Mouse (Mus musculus) limb, embryonic 15.5 days (tissue): Measurements from ENCODE around the gene Dclre1b. TPM values are rescaled to one million over a fixed set of nuclear protein-coding genes. Genes with fewer than 3 reads are reported as not detected.

Source experiments
- ATAC-seq: fragments of 200-750 bp; cut with Nextera tagmentation; 2 replicates; pipeline ENCODE4 v1.8.0; 2017; ENCODE audit warnings: low read depth, moderate TSS enrichment; ENCODE audit not compliant: insufficient number of reproducible peaks, low FRiP score, low TSS enrichment
- H3K27ac ChIP-seq: fragments of 300-500 bp; sonication (generic); 2 replicates; pipeline ENCODE4 v1.5.1; 2015; ENCODE audit warnings: moderate library complexity, mild to moderate bottlenecking, inconsistent platforms
- H3K27me3 ChIP-seq: fragments of 300-500 bp; sonication (generic); 2 replicates; pipeline ENCODE4 v1.6.1; 2015; ENCODE audit warnings: inconsistent platforms
- H3K36me3 ChIP-seq: fragments of 300-500 bp; sonication (generic); 2 replicates; pipeline ENCODE4 v1.6.1; 2015; ENCODE audit warnings: inconsistent platforms
- H3K4me1 ChIP-seq: fragments of 300-500 bp; sonication (generic); 2 replicates; pipeline ENCODE4 v1.6.1; 2015; ENCODE audit warnings: inconsistent platforms
- H3K4me2 ChIP-seq: fragments of 300-500 bp; sonication (generic); 2 replicates; pipeline ENCODE4 v1.6.1; 2015; ENCODE audit warnings: mild to moderate bottlenecking, inconsistent platforms
- H3K4me3 ChIP-seq: fragments of 300-500 bp; sonication (generic); 2 replicates; pipeline ENCODE4 v1.5.1; 2015; ENCODE audit warnings: mild to moderate bottlenecking, inconsistent platforms
- H3K9ac ChIP-seq: fragments of 300-500 bp; sonication (generic); 2 replicates; pipeline ENCODE4 v1.6.1; 2015; ENCODE audit warnings: inconsistent platforms
- H3K9me3 ChIP-seq: fragments of 300-500 bp; sonication (generic); 2 replicates; pipeline ENCODE4 v1.6.1; 2016; ENCODE audit warnings: inconsistent platforms
- WGBS: fragments of 180-500 bp; shearing (Covaris S2); methylation state at CpG from one replicate; pipeline ENCODE4 v1.1.7; 2015; 5-methylcytosine and 5-hydroxymethylcytosine counted together
- polyA plus RNA-seq: library from polyadenylated mRNA; unstranded; fragments of >200 nt; fragmentation: Nextera tagmentation; extraction: Ambion mirVana; gene quantifications from 2 replicates; pipeline ENCODE4 v1.2.1, GENCODE M21; 2015

The Dclre1b gene
- polyA plus RNA-seq, 1 experiment from 2014 or later: 23.2 TPM

DNA sequence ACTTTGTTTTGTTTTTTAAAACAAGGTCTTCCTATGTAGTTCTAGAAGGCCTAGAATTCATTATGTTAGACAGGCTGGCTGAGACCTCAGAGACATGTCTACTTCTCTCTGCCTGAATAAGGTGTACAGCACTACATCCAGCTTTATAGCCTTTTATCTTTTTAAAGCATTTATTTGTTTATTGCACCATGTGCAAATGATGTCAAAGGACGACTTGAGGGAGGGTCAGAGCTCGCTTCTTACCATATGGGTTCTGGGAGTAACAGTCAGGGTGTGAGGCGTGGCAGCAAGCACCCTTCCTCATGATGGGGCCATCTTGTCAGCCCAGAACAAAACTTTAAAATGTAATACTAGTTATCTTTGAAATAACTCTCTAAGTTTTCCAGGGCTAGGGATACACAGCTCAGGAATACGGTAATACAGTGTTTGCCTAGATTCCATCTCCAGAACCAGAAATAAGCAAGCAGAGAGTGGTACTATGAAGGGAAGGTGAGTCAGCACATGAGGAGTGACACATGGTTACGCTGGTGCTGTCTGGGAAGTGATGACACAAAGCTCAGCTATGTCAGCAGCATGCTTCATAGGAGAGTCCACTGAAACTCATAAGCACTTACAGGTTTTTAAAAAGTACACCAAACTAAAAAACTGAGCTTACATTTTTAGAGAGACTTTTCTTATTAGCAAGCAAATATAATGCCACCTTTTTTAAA, 49.8 kb downstream of the Dclre1b start:
- ATAC-seq: no peak
- 79% methylated on average over 5 of the region's 5 CpGs for WGBS
- peaks cover 67% of the 10 kb centered on the region for H3K36me3 ChIP-seq

GRCm38 (mm10) chr3:103758456-103758855, 50.8 kb downstream of the Dclre1b start:
- Histone ChIP-seq H3K4me2 (no peak overlapping the region), H3K27me3 (no peaks in the 10 kb centered on the region)

More for the DNA sequence above, 49.8 kb downstream of the Dclre1b start:
- H3K4me3 ChIP-seq: no peak overlapping the region
- no peaks in the 10 kb centered on the region for H3K27me3 ChIP-seq
- H3K4me1 ChIP-seq: no peaks in the 10 kb centered on the region
- no peak overlapping the region for H3K27ac ChIP-seq
- no peak overlapping the region for H3K4me2 ChIP-seq
- H3K9ac ChIP-seq: no peak overlapping the region
- H3K9me3 ChIP-seq: no peaks in the 10 kb centered on the region

DNA sequence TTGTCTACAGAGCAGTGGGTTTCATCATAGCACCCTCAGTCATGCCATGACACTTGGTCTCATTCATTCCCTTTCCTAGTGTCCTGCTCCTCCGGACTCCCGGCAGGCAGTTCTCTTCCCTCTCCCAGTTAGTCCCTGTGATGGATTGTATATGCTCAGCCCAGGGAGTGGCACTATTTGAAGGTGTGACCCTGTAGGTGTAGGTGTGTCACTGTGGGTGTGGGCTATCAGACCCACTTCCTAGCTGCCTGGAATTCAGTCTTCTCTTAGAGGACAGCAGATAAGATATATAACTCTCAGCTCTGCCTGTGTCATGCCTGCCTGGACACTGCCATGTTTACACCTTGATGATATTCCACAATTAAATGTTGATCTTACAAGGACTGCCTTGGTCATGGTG, 52.3 kb downstream of the Dclre1b start:
- WGBS: 94% methylated on average over 2 of the region's 2 CpGs

More at GRCm38 (mm10) chr3:103758456-103758855, 50.8 kb downstream of the Dclre1b start:
- no peak overlapping the region for H3K27ac ChIP-seq
- ATAC-seq: no peak
- H3K4me3 ChIP-seq: no peak overlapping the region
- WGBS: 78% methylated on average over 7 of the region's 7 CpGs
- no peak overlapping the region for H3K9ac ChIP-seq
- H3K4me1 ChIP-seq: no peaks in the 10 kb centered on the region
- peaks cover 69% of the 10 kb centered on the region for H3K36me3 ChIP-seq
- H3K9me3 ChIP-seq: no peaks in the 10 kb centered on the region

DNA sequence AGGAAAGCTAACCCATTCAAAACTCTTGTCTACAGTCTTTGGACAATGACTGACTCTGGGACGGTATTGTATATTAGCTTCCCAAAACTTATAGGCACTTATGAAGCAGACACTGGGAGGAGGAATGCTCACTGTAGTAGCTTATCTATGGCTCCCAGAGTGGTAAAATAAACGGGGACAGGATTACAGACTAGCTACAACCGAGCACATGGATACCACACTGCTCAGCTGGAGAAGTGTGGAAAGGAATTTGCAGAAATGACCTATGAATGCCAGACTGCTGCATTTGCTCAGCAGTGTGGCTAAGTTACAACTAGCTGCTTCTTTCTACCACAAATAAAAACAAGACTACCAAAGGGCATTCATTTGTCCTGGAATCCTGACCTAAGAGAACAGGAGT, 53.9 kb downstream of the Dclre1b start:
- no peak overlapping the region for H3K4me2 ChIP-seq
- no peak for ATAC-seq
- H3K9me3 ChIP-seq: no peaks in the 10 kb centered on the region
- no peak overlapping the region for H3K9ac ChIP-seq
- H3K27me3 ChIP-seq: no peaks in the 10 kb centered on the region
- no peaks in the 10 kb centered on the region for H3K4me1 ChIP-seq
- H3K4me3 ChIP-seq: no peak overlapping the region
- WGBS: 81% methylated on average over 3 of the region's 3 CpGs
- peaks cover 63% of the 10 kb centered on the region for H3K36me3 ChIP-seq
- no peak overlapping the region for H3K27ac ChIP-seq

More for the DNA sequence above, 52.3 kb downstream of the Dclre1b start:
- Histone ChIP-seq H3K4me1 (no peaks in the 10 kb centered on the region), H3K27ac (no peak overlapping the region), H3K4me3 (no peak overlapping the region), H3K9me3 (no peaks in the 10 kb centered on the region), H3K4me2 (no peak overlapping the region), H3K36me3 (peaks cover 67% of the 10 kb centered on the region), H3K27me3 (no peaks in the 10 kb centered on the region), H3K9ac (no peak overlapping the region)
- ATAC-seq: no peak

DNA sequence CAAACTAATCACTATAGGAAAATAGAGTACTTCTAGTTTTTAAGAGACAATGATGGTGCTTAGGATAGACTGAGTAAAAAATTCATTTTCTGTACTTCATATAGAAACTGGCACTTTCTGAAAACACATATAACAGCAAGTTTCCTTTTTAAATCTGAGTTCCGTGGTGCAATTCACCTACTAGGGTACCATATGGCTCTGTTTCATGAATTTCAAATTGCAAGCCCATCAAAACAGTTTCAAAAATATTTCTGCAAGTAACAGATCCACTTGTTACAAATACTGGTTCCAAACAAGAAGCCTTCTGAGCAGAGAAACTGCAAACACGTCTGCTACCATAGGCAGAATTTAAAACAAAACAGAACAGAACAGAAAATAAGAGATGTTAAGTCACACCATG, 57.7 kb downstream of the Dclre1b start:
- H3K9ac ChIP-seq: no peak overlapping the region
- no peaks in the 10 kb centered on the region for H3K27me3 ChIP-seq
- peaks cover 73% of the 10 kb centered on the region for H3K36me3 ChIP-seq
- no peak for ATAC-seq
- no peak overlapping the region for H3K4me2 ChIP-seq
- 87% methylated on average over 2 of the region's 2 CpGs for WGBS
- H3K4me1 ChIP-seq: no peaks in the 10 kb centered on the region
- no peaks in the 10 kb centered on the region for H3K9me3 ChIP-seq
- H3K27ac ChIP-seq: no peak overlapping the region
- H3K4me3 ChIP-seq: no peak overlapping the region

Other genes with a start within 250 kb of the Dclre1b start
- 0.36 and 0.45 TPM in 2 replicates for gene Syt6, start 234.2 kb downstream of the Dclre1b start, polyA plus RNA-seq
- 0.06 and 0.25 TPM in 2 replicates for gene Atg4a-ps, start 163.4 kb downstream of the Dclre1b start, polyA plus RNA-seq
- 71.8 and 79.7 TPM in 2 replicates for gene Olfml3, start 71.4 kb downstream of the Dclre1b start, polyA plus RNA-seq
- gene Gm10964, start 70.1 kb downstream of the Dclre1b start, polyA plus RNA-seq: not detected in 2 replicates
- gene Hipk1, start 17.9 kb downstream of the Dclre1b start, polyA plus RNA-seq: 10.4 and 10.8 TPM in 2 replicates
- 21.7 and 23.4 TPM in 2 replicates for gene Ap4b1, start 76 bp upstream of the Dclre1b start, polyA plus RNA-seq
- 0.64 and 0.73 TPM in 2 replicates for gene Gm43064, start 129 bp upstream of the Dclre1b start, polyA plus RNA-seq
- 0.46 and 0.87 TPM in 2 replicates for gene Bcl2l15, start 23.2 kb upstream of the Dclre1b start, polyA plus RNA-seq
- gene Ptpn22, start 50.4 kb upstream of the Dclre1b start, polyA plus RNA-seq: 0.94 and 1.1 TPM in 2 replicates
- gene Rsbn1, start 104.7 kb upstream of the Dclre1b start, polyA plus RNA-seq: 10.8 and 10.9 TPM in 2 replicates
- 23.0 and 28.8 TPM in 2 replicates for gene Phtf1, start 158.7 kb upstream of the Dclre1b start, polyA plus RNA-seq